Mouse (Mus musculus): ENCODE data around the gene Pan2.

Pan2 gene

DNA sequence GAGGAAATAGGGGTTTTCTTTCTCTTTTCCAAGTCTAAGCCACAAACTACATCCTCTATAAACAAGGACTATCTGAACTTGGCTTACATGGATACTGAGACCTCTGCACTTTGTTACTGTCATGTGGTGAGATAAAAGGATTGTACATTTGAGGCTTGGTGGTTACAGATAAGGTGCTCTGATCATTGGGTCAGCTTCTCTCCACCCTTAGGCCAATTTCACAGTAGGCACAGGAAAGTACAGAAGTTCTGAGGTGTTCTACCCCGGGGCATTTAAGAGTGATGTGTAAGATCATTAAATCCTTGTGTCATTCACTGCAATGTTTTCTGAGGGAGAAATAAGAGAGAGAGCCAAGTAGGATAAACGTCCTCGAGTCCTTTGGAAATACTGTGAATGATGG is 33.5 kb downstream of the Pan2 start:
- H3K9me3 ChIP-seq (ENCODE audit: low read length): no peaks in the 10 kb centered on the region

DNA sequence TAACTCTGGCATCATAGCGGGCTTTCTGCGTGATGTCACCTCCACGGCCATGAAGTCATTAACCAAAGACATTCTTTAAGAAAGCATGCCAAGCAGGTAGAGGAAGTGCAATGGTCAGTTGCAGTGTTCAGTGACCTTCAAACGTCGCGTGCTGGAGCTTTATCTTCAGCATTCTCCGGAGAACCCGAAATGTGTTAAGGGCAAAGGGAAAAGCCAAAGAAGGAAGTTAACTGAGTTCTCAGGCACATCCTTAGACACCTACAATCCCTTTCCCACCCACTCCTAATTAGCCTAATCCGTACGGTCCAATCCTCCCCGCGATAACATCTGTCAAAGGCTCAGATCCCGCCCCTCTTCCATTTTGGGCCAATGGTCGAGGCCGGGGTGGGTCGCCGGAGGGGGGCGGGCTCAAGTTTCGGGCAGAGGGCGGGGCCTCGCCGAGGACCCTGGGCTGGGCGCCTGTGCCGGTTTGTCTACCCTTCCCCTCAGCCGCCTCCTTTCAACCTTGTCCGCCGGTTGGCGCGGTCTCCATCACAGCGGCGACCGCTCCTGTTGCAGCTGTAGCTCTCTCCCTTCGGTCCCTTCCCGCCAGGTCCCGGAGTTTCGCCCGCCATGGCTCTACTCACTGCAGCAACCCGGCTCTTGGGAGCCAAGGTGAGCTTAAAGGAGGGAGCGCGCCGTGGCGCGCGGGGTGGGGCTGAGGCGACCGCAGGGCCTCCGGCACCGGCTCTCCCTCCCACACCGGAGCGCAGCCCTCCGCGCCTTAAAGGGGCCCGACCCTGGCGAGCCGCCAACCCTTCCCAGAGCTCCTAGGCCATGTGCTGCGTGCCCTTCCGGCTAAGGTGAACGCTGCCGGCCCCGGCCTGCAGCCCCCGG is 34.4 kb downstream of the Pan2 start, which contains the start of gene Cs:
Gene Cs (plus strand): TSS at position 429 of the 876 bp plus-strand sequence.
- peak within 1 kb of the TSS; percentile 100 for H3K4me3 ChIP-seq (replicated peaks; ENCODE audit: low read length)
- H3K9me3 ChIP-seq (ENCODE audit: low read length): no peaks in the 10 kb centered on the region
- TF ChIP-seq CTCF (conservative IDR thresholded peaks at IDR 0.05; ENCODE audit: low read length) (no peak), POU5F1 (IDR thresholded peaks at IDR 0.05; ENCODE audit: borderline replicate concordance, low read length) (no peak), NANOG (IDR thresholded peaks at IDR 0.05; ENCODE audit: borderline replicate concordance, low read length) (no peak)
- peaks cover 37% of the 10 kb centered on the region for H3K36me3 ChIP-seq (ENCODE audit: insufficient read depth, low read length)
- peaks cover 51% of the 10 kb centered on the region for H3K4me1 ChIP-seq (replicated peaks; ENCODE audit: low read depth, low read length)
- H3K27me3 ChIP-seq (ENCODE audit: insufficient read depth, low read length): no peaks in the 10 kb centered on the region

More for the DNA sequence above, 33.5 kb downstream of the Pan2 start:
- TF ChIP-seq CTCF (conservative IDR thresholded peaks at IDR 0.05; ENCODE audit: low read length) (no peak), NANOG (IDR thresholded peaks at IDR 0.05; ENCODE audit: borderline replicate concordance, low read length) (no peak)
- H3K27me3 ChIP-seq (ENCODE audit: insufficient read depth, low read length): no peaks in the 10 kb centered on the region
- peak overlapping the region; percentile 100; the same call in 1 of the 2 replicates for H3K4me3 ChIP-seq (replicated peaks; ENCODE audit: low read length)
- peaks cover 42% of the 10 kb centered on the region for H3K4me1 ChIP-seq (replicated peaks; ENCODE audit: low read depth, low read length)
- H3K36me3 ChIP-seq (ENCODE audit: insufficient read depth, low read length): peaks cover 27% of the 10 kb centered on the region

DNA sequence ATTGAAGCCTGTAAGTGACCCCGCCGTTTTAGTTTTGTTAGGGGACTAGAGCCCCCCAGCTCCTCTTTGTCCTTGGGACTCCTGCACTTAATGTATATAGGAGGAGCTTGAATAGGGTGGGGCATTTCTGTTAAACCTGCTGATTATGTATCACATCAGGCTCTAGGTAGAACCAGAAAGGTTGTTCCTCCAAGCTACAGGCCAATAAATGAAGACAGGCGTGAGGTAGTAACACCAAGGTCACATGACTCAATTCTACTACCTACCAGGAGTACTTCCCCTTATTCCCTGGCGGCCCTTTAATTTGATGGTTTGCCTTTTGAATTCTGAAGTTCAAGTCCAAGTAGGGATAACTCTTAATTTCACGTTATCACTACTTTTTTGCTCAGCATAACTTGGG is 35.3 kb downstream of the Pan2 start:
- TF ChIP-seq NANOG (IDR thresholded peaks at IDR 0.05; ENCODE audit: borderline replicate concordance, low read length) (no peak), POU5F1 (IDR thresholded peaks at IDR 0.05; ENCODE audit: borderline replicate concordance, low read length) (no peak), CTCF (conservative IDR thresholded peaks at IDR 0.05; ENCODE audit: low read length) (no peak)
- H3K36me3 ChIP-seq (ENCODE audit: insufficient read depth, low read length): peaks cover 46% of the 10 kb centered on the region
- H3K27me3 ChIP-seq (ENCODE audit: insufficient read depth, low read length): no peaks in the 10 kb centered on the region
- H3K4me1 ChIP-seq (replicated peaks; ENCODE audit: low read depth, low read length): peaks cover 59% of the 10 kb centered on the region
- H3K9me3 ChIP-seq (ENCODE audit: low read length): no peaks in the 10 kb centered on the region
- peak overlapping the region; percentile 100 for H3K4me3 ChIP-seq (replicated peaks; ENCODE audit: low read length)

DNA sequence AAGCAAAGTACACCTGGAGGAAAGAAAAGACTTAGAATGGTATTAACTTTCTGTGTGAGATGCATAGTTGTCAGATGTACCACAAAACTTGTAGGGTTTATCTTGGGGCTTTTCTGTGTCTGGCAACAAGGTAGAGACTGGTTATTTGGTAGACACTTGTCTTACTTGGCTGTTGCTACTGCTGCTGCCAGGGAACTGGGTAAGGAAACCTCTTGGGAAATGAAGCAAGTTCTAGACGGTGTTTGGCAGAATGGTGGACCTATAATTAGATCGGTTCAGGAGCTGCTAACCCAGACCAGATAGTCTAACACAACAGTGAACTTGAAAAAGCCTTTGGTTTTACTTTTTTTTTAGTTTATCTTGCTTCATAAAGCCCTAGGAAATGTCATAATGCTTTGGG is 35.8 kb downstream of the Pan2 start:
- Histone ChIP-seq H3K4me3 (replicated peaks; ENCODE audit: low read length) (peak overlapping the region; percentile 100), H3K9me3 (ENCODE audit: low read length) (no peaks in the 10 kb centered on the region), H3K27me3 (ENCODE audit: insufficient read depth, low read length) (no peaks in the 10 kb centered on the region), H3K4me1 (replicated peaks; ENCODE audit: low read depth, low read length) (peaks cover 65% of the 10 kb centered on the region), H3K36me3 (ENCODE audit: insufficient read depth, low read length) (peaks cover 48% of the 10 kb centered on the region)
- TF ChIP-seq NANOG (IDR thresholded peaks at IDR 0.05; ENCODE audit: borderline replicate concordance, low read length): no peak
- no peak for TF ChIP-seq POU5F1 (IDR thresholded peaks at IDR 0.05; ENCODE audit: borderline replicate concordance, low read length)
- no peak for TF ChIP-seq CTCF (conservative IDR thresholded peaks at IDR 0.05; ENCODE audit: low read length)

DNA sequence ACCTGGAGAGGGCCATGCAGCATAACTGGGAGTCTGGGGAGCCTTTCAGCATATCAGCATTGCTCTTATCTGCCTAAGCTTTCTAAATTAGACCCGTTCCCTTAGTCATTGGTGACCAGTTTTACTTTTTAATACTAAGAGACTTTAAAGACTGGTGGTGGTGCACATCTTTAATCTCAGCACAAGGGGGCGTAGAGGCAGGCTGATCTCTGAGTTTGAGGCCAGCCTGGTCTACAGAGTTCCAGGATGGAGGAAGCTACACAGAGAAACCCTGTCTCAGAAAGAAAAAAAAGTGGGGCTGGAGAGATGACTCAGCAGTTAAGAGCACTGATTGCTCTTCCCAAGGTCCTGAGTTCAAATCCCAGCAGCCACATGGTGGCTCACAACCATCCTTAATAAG is 37.1 kb downstream of the Pan2 start:
- no peak for TF ChIP-seq NANOG (IDR thresholded peaks at IDR 0.05; ENCODE audit: borderline replicate concordance, low read length)
- peak; percentile 53 for TF ChIP-seq CTCF (conservative IDR thresholded peaks at IDR 0.05; ENCODE audit: low read length)
- no peaks in the 10 kb centered on the region for H3K9me3 ChIP-seq (ENCODE audit: low read length)
- 0 out of 2 replicates have a peak overlapping the region, but pooled peaks have one; percentile 100 for H3K4me3 ChIP-seq (replicated peaks; ENCODE audit: low read length)
- H3K36me3 ChIP-seq (ENCODE audit: insufficient read depth, low read length): peaks cover 56% of the 10 kb centered on the region
- peaks cover 74% of the 10 kb centered on the region for H3K4me1 ChIP-seq (replicated peaks; ENCODE audit: low read depth, low read length)
- H3K27me3 ChIP-seq (ENCODE audit: insufficient read depth, low read length): no peaks in the 10 kb centered on the region

DNA sequence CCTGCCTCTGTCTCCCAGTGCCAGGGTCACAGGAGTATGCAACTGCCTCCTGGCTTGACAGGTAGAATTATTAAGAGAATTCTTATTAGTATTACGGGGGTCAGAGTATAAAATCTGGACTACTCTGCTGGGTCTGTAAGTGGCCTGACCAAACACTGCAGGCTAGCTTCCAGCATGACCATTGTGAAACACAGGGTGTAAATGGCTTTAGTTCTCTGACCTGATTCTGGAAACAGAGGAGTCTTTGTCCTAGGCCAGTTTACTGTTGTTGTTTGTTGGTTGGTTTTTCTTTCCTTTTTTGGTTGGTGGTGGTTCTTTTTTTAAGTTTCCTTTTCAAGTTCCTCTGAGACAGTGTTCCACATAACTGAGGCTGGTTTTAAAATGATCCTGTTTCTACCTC is 40.3 kb downstream of the Pan2 start:
- H3K9me3 ChIP-seq (ENCODE audit: low read length): no peaks in the 10 kb centered on the region
- H3K4me1 ChIP-seq (replicated peaks; ENCODE audit: low read depth, low read length): peaks cover 86% of the 10 kb centered on the region
- peaks cover 76% of the 10 kb centered on the region for H3K36me3 ChIP-seq (ENCODE audit: insufficient read depth, low read length)
- no peak overlapping the region for H3K4me3 ChIP-seq (replicated peaks; ENCODE audit: low read length)
- no peak for TF ChIP-seq NANOG (IDR thresholded peaks at IDR 0.05; ENCODE audit: borderline replicate concordance, low read length)
- no peak for TF ChIP-seq POU5F1 (IDR thresholded peaks at IDR 0.05; ENCODE audit: borderline replicate concordance, low read length)
- no peak for TF ChIP-seq CTCF (conservative IDR thresholded peaks at IDR 0.05; ENCODE audit: low read length)
- H3K27me3 ChIP-seq (ENCODE audit: insufficient read depth, low read length): no peaks in the 10 kb centered on the region

DNA sequence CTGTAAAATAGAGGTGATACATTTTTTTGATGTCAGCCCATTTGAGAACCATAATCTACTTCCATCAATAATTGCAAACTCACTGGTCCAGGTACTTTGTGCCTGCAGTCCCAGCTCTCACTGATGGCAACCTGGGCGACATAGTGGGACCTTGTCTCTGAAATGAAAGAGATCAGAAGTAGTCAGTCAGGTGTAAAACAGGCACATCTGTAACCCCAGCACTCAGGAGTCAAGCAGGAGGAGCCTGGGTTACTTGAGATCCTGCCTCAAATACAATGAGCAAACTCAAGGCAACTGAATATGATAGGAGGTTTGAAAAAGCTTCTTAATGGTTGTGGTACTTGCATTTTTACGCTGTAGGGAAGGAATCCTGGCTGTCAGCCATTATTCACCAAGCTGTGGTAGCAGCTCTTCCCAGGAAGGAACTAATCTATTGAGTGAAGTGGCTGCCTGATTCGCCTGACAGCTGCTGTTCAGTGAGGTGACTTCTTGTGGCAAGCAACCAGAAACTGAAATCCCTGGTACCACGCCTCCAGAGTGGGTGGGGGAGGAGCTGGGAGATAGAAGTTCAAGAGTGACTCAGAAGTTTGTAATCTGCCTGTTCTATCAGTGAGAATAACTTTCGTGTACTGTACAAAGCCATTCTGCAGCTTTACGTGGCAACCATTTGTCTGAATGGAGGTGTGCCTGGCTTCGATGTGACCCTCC is 41.6 kb downstream of the Pan2 start:
- Histone ChIP-seq H3K4me3 (replicated peaks; ENCODE audit: low read length) (no peak overlapping the region), H3K4me1 (replicated peaks; ENCODE audit: low read depth, low read length) (peaks cover 76% of the 10 kb centered on the region), H3K27me3 (ENCODE audit: insufficient read depth, low read length) (no peaks in the 10 kb centered on the region), H3K9me3 (ENCODE audit: low read length) (no peaks in the 10 kb centered on the region), H3K36me3 (ENCODE audit: insufficient read depth, low read length) (peaks cover 75% of the 10 kb centered on the region)
- no peak for TF ChIP-seq POU5F1 (IDR thresholded peaks at IDR 0.05; ENCODE audit: borderline replicate concordance, low read length)
- TF ChIP-seq NANOG (IDR thresholded peaks at IDR 0.05; ENCODE audit: borderline replicate concordance, low read length): no peak
- no peak for TF ChIP-seq CTCF (conservative IDR thresholded peaks at IDR 0.05; ENCODE audit: low read length)

DNA sequence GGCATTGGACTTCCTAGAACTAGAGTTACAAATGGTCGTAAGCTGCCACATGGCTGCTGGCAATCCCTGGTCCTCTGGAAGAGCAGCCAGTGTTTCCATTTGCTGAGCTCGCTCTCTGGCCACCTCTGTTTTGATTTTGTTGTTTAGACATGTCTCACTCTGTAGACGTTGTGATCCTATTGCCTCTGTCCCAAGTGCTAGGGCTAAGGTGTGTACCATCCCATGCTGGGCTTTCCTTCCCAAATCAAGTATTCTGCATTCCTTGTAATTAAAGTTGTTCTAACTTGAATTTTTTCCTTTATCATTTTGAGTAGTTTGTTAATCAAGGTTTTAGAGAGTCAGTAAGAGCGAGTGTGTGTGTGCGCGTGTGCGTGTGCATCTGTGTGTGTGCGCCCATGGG is 44.4 kb downstream of the Pan2 start:
- no peak for TF ChIP-seq CTCF (conservative IDR thresholded peaks at IDR 0.05; ENCODE audit: low read length)
- TF ChIP-seq NANOG (IDR thresholded peaks at IDR 0.05; ENCODE audit: borderline replicate concordance, low read length): no peak
- TF ChIP-seq POU5F1 (IDR thresholded peaks at IDR 0.05; ENCODE audit: borderline replicate concordance, low read length): no peak
- Histone ChIP-seq H3K4me1 (replicated peaks; ENCODE audit: low read depth, low read length) (peaks cover 52% of the 10 kb centered on the region), H3K27me3 (ENCODE audit: insufficient read depth, low read length) (no peaks in the 10 kb centered on the region), H3K9me3 (ENCODE audit: low read length) (no peaks in the 10 kb centered on the region), H3K4me3 (replicated peaks; ENCODE audit: low read length) (no peak overlapping the region), H3K36me3 (ENCODE audit: insufficient read depth, low read length) (peaks cover 76% of the 10 kb centered on the region)
